Mouse (Mus musculus) gastrocnemius, postnatal 36 days (tissue): Measurements from ENCODE around the gene C1rb. TPM values are rescaled to one million over a fixed set of nuclear protein-coding genes. Genes with fewer than 3 reads are reported as not detected.
"Not testable (repeated sequence)": the region's sequence is repeated elsewhere in the genome, so short reads cannot be mapped to it uniquely, and the experiment has no call there.

Source experiments
- DNase-seq, 2 experiments: peaks; one replicate each; pipeline ENCODE4 v3.0.0; 2022
- intact Hi-C: fragments of 180-260 bp; cut with DNase I; formaldehyde crosslinking; loops from one replicate; pipeline ENCODE4 v1.15.1; 2025
- total RNA-seq, 2 experiments: library from RNA; stranded (reverse); gene quantifications; 2 replicates each; pipeline ENCODE4 v1.2.3; 2021

C1rb gene
- total RNA-seq, 2 experiments from 2014 or later: 0.89 to 1.2 TPM

DNA sequence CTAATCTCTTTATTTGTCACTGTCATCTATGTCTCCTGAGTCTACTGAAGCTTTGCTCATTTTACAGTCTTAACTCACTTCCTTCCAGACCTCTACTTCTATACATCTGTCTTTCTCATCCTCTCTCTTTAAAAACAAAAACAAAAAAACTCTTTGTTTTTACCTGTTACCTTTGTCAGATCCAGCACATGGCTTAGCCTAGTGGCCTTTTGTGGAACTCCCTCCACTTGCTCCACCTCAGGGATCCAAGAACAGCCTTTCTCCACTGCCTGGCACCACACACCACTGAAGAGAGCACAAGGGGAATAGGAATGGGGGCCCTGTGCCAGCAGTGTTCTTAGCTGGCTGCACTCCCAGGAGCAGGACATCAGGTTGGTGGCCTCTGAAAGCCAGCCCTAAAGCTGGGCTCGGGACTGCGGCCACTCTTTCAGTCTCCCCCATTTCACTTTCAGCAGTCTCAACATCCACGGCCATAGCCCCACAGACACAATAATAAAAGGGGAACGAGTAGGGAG, 22.1 kb downstream of the C1rb start:
- intact Hi-C loops: no loop called here
- no peak for DNase-seq

DNA sequence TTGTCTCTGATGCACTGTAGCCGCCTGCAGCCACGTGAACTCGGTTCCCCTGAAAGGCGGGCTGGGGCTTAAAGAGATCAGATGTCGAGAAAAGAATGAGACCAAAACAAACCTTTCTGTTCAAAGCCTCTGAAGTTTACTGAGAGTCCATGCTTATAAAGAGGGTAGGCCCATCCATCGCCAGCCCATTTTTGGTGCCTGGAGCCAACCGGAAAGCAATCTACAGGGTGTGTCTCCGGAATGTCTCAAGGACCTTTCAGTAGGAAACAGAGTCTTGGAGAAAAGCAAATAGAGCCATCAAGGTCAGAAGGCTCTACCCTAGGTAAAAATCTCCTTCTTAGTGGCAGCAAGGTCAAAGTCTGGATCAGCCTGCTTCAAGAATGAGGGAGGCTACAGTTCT, 23.0 kb downstream of the C1rb start:
- no peak for DNase-seq

DNA sequence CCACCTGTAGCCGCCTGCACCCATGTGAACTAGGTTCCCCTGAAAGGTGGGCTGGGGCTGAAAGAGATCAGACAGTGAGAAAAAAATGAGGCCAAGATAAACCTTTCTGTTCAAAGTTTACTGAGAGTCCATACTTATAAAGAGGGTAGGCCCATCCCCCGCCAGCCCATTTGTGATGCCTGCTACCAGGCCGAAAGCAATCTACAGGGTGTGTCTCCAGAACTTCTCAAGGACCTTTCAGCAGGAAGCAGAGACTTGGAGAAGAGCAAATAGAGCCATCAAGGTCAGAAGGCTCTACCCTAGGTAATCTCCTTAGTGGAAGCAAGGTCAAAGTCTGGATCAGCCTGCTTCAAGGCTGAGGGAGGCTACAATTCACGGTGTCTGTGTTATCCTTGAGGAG, 31.9 kb downstream of the C1rb start:
- DNase-seq: no peak
- intact Hi-C loops: no loop called here

More for the DNA sequence above, 23.0 kb downstream of the C1rb start:
- intact Hi-C loops: no loop called here

DNA sequence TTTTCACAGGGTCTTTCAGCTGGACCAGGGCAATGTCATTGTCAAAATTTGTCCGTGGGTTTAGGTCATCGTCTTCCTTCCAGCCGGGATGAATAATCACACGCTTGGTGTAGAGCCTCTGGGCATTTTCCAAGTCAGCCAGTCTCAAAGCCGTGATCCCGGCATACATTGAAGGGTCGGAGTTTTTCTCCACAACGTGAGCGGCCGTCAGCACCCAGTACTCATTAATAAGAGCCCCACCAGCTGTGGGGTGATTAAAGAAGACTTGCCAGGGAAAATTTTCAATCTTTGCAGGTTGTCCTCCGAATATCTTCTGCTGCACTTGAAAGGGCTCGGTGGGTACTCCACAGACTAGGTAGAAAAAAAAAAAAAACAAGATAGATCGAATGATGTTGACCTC, 55.5 kb downstream of the C1rb start:
- DNase-seq: no peak
- intact Hi-C loops: no loop called here

DNA sequence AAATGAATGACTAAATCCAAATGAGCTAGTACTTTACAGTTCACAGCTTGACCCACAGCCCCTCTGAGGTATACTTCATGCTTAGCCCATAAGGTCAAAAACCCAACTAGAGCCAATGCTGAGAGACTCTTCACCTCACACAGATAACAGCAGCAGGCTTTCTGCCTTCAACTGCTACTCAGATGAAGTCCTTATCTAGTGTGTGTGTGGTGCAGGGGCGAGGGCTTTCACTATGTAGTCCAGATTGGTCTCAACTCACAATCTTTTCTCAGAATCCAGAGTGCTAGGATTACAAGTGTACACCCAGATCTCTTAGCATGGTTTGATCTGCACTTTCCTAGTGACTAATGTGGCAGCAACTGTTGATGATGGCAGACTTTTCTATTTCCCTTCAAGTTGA, 56.1 kb downstream of the C1rb start:
- not testable (repeated sequence) for DNase-seq

DNA sequence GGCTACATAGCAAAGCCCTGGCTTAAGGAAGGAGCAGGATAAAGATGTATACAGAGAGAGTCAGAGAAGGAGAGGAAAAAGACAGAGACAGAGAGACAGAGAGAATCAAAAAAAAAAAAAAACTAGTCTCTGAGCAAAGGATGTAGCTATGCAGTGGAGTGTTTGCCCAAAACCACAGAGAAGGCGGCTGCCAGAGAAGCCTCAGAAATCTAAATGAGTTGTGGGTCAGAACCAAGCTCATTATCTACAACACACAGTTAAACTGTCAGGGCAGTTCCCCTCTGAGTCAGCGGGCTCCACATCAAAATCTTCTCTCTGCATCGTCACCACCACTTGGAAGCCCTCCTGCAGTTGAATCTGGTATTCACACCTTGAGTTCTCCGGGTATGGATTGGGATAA, 60.7 kb downstream of the C1rb start:
- no peak for DNase-seq
- intact Hi-C loops: no loop called here

More for the DNA sequence above, 56.1 kb downstream of the C1rb start:
- intact Hi-C loops: not testable (repeated sequence)

Other genes starting within 250 kb of the C1rb start
- gene Pex5, start 155.2 kb upstream of the C1rb start, total RNA-seq: 10 to 100 TPM; 21.1 to 22.0 TPM
- gene Clstn3, start 105.5 kb upstream of the C1rb start, total RNA-seq: 1 to 10 TPM in 1 of 2 experiments, under 1 TPM in 1; 0.66 to 1.0 TPM
- gene C1rl, start 77.2 kb upstream of the C1rb start, total RNA-seq: under 1 TPM; 0.46 to 0.59 TPM
- 1 to 10 TPM; 7.3 to 8.3 TPM for gene C1ra, start 57.9 kb upstream of the C1rb start, total RNA-seq
- gene C1s1, start 27.9 kb upstream of the C1rb start, total RNA-seq: 10 to 100 TPM; 17.5 TPM
- under 1 TPM; 0.32 to 0.56 TPM for gene C1s2, start 65.8 kb downstream of the C1rb start, total RNA-seq
- 10 to 100 TPM; 16.3 to 18.3 TPM for gene Lpcat3, start 92.7 kb downstream of the C1rb start, total RNA-seq
- gene Emg1, start 141.9 kb downstream of the C1rb start, total RNA-seq: 10 to 100 TPM; 51.9 to 53.8 TPM
- gene Phb2, start 142.0 kb downstream of the C1rb start, total RNA-seq: 100 to 1,000 TPM; 140 to 161 TPM
- gene Ptpn6, start 168.4 kb downstream of the C1rb start, total RNA-seq: 1 to 10 TPM in 1 of 2 experiments, under 1 TPM in 1; 0.64 to 2.5 TPM
- gene Grcc10, start 171.1 kb downstream of the C1rb start, total RNA-seq: 100 to 1,000 TPM; 150 to 160 TPM
- under 1 TPM in 1 of 2 experiments, not detected in 1; 0.08 TPM for gene Gm45234, start 185.7 kb downstream of the C1rb start, total RNA-seq
- 10 to 100 TPM; 38.3 to 40.7 TPM for gene Atn1, start 186.2 kb downstream of the C1rb start, total RNA-seq
- 1 to 10 TPM; 1.4 to 1.8 TPM for gene Eno2, start 199.4 kb downstream of the C1rb start, total RNA-seq
- under 1 TPM in 1 of 2 experiments, not detected in 1; 0.18 TPM for gene Lrrc23, start 209.4 kb downstream of the C1rb start, total RNA-seq
- gene Spsb2, start 238.4 kb downstream of the C1rb start, total RNA-seq: 1 to 10 TPM; 2.3 to 2.5 TPM
- gene Tpi1, start 244.0 kb downstream of the C1rb start, total RNA-seq: 1,000 to 10,000 TPM; 2,608 to 3,105 TPM